Comparison of ENCODE assay signal across 18 mouse cellular contexts in the genomic region with DNA sequence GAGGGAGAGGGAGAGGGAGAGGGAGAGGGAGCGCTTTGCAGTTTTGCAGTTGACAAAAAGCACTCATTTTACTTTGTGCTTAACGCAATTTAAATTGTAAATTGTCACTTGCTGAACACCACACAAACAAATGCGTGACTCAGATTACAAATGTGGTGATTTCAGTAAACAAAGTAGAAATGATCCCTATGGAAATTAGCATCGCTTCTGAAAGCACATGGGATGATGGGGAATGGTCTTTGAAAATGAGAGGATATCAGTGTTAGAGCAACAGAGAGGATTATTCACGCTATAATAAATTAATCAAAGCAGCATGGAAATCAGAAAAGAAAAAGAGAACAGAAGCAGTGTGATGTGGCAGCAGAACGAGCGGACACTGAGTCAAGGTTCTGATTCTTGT.
DNase-seq lines count a peak whose midpoint lies in the region; ATAC-seq lines count a peak whose summit lies in the region.
"Had no signal": no experiment of that assay in that cellular context is flagged by ENCODE, and none has a peak within 500 bp of the region (broad histone marks: within the 10 kb centered on the region; RNA-seq: fewer than 3 reads in every experiment).

No protein-coding gene starts in this region.

- no peaks in the 10 kb centered on the region; the same call in 1 of the 2 replicates for H3K4me1 ChIP-seq in forebrain, embryonic 14.5 days (ENCODE audit: control insufficient read depth, insufficient read depth, low read length)
- H3K4me1 ChIP-seq in forebrain, embryonic 11.5 days (replicated peaks; ENCODE audit: control insufficient read depth, insufficient read depth, low read length), result no peaks in the 10 kb centered on the region
- H3K4me1 ChIP-seq in midbrain, embryonic 14.5 days (ENCODE audit: control insufficient read depth, insufficient read depth, low read length), result no peaks in the 10 kb centered on the region; the same call in 1 of the 2 replicates
- peaks cover 9% of the 10 kb centered on the region; the same call in 1 of the 2 replicates for H3K4me1 ChIP-seq in midbrain, embryonic 10.5 days
- H3K4me1 ChIP-seq in forebrain, embryonic 16.5 days (replicated peaks; ENCODE audit: control insufficient read depth, insufficient read depth, low read length), result peaks cover 4% of the 10 kb centered on the region; the same call in 1 of the 2 replicates
- H3K4me1 ChIP-seq: embryonic facial prominence, embryonic 13.5 days; embryonic facial prominence, embryonic 15.5 days had no signal

- no peak overlapping the region for H3K4me3 ChIP-seq in forebrain, embryonic 14.5 days (ENCODE audit: low read depth, low read length)
- no peak overlapping the region for H3K4me3 ChIP-seq in forebrain, embryonic 11.5 days (ENCODE audit: low read depth, low read length)
- no peak overlapping the region for H3K4me3 ChIP-seq in midbrain, embryonic 14.5 days (replicated peaks; ENCODE audit: low read depth, low read length)
- no peak overlapping the region for H3K4me3 ChIP-seq in midbrain, embryonic 10.5 days
- H3K4me3 ChIP-seq in forebrain, embryonic 16.5 days (replicated peaks; ENCODE audit: low read length), result no peak overlapping the region
- H3K4me3 ChIP-seq: embryonic facial prominence, embryonic 13.5 days; embryonic facial prominence, embryonic 15.5 days; erythroblast, embryonic 14.5 days had no signal

- H3K4me2 ChIP-seq in forebrain, embryonic 14.5 days (ENCODE audit: low read length), result no peak overlapping the region
- no peak overlapping the region for H3K4me2 ChIP-seq in forebrain, embryonic 11.5 days (ENCODE audit: low read depth, low read length, severe bottlenecking)
- no peak overlapping the region for H3K4me2 ChIP-seq in midbrain, embryonic 14.5 days (ENCODE audit: low read length)
- H3K4me2 ChIP-seq in forebrain, embryonic 16.5 days (ENCODE audit: low read length), result 0 out of 2 replicates have a peak overlapping the region, but pooled peaks have one; percentile 1
- H3K4me2 ChIP-seq: embryonic facial prominence, embryonic 13.5 days; embryonic facial prominence, embryonic 15.5 days had no signal

- H3K27me3 ChIP-seq in forebrain, embryonic 14.5 days (replicated peaks; ENCODE audit: control insufficient read depth, insufficient read depth, low read length), result no peaks in the 10 kb centered on the region
- no peaks in the 10 kb centered on the region for H3K27me3 ChIP-seq in forebrain, embryonic 11.5 days (ENCODE audit: control insufficient read depth, insufficient read depth, low read length)
- H3K27me3 ChIP-seq in midbrain, embryonic 14.5 days (ENCODE audit: control insufficient read depth, insufficient read depth, low read length), result no peaks in the 10 kb centered on the region
- H3K27me3 ChIP-seq in midbrain, embryonic 10.5 days (ENCODE audit: low read depth, poor library complexity, severe bottlenecking), result no peaks in the 10 kb centered on the region
- H3K27me3 ChIP-seq in forebrain, embryonic 16.5 days (replicated peaks; ENCODE audit: control insufficient read depth, insufficient read depth, low read length), result peaks cover 5% of the 10 kb centered on the region; the same call in 1 of the 2 replicates
- H3K27me3 ChIP-seq: embryonic facial prominence, embryonic 13.5 days; embryonic facial prominence, embryonic 15.5 days had no signal

- no peaks in the 10 kb centered on the region for H3K9me3 ChIP-seq in forebrain, embryonic 14.5 days (replicated peaks; ENCODE audit: control insufficient read depth, low read length)
- no peaks in the 10 kb centered on the region for H3K9me3 ChIP-seq in forebrain, embryonic 11.5 days (ENCODE audit: control insufficient read depth, low read length)
- H3K9me3 ChIP-seq in midbrain, embryonic 14.5 days (ENCODE audit: control insufficient read depth, low read length), result no peaks in the 10 kb centered on the region
- H3K9me3 ChIP-seq in midbrain, embryonic 10.5 days (replicated peaks), result no peaks in the 10 kb centered on the region
- no peaks in the 10 kb centered on the region for H3K9me3 ChIP-seq in forebrain, embryonic 16.5 days (ENCODE audit: control insufficient read depth, low read length)
- H3K9me3 ChIP-seq: embryonic facial prominence, embryonic 13.5 days; embryonic facial prominence, embryonic 15.5 days had no signal

- H3K9ac ChIP-seq in forebrain, embryonic 14.5 days (ENCODE audit: low read length), result no peak overlapping the region
- H3K9ac ChIP-seq in forebrain, embryonic 11.5 days (ENCODE audit: low read length), result no peak overlapping the region
- no peak overlapping the region for H3K9ac ChIP-seq in midbrain, embryonic 14.5 days (replicated peaks; ENCODE audit: low read length)
- no peak overlapping the region for H3K9ac ChIP-seq in forebrain, embryonic 16.5 days (replicated peaks; ENCODE audit: low read depth, low read length)
- H3K9ac ChIP-seq: embryonic facial prominence, embryonic 13.5 days; embryonic facial prominence, embryonic 15.5 days had no signal

- DNase-seq in forebrain, embryonic 14.5 days (ENCODE audit: low spot score), result peak; percentile 49
- DNase-seq in forebrain, embryonic 11.5 days (ENCODE audit: low spot score), result no peak
- peak; percentile 13 for DNase-seq in midbrain, embryonic 14.5 days
- no peak for DNase-seq in midbrain, embryonic 10.5 days (ENCODE audit: low spot score)
- no peak for DNase-seq in embryo, embryonic 9.5 days (ENCODE audit: extremely low spot score)
- no peak for DNase-seq in heart, adult 8-10 months (ENCODE audit: low spot score)
- DNase-seq: adrenal gland, adult 2 months; adrenal gland, postnatal 10 days; adrenal gland, postnatal 25 days; cerebellum, adult 11-12 months; cerebellum, adult 2 months; cerebellum, adult 9-10 months; cerebellum, postnatal 10 days; cerebellum, postnatal 25 days had no signal

- no peak overlapping the region for H3K27ac ChIP-seq in forebrain, embryonic 14.5 days (ENCODE audit: low read depth, low read length)
- H3K27ac ChIP-seq in forebrain, embryonic 11.5 days (ENCODE audit: low read depth, low read length), result no peak overlapping the region
- H3K27ac ChIP-seq in midbrain, embryonic 14.5 days (replicated peaks; ENCODE audit: low read depth, low read length), result no peak overlapping the region
- no peak overlapping the region for H3K27ac ChIP-seq in midbrain, embryonic 10.5 days (replicated peaks)
- no peak overlapping the region for H3K27ac ChIP-seq in forebrain, embryonic 16.5 days (ENCODE audit: low read length)
- H3K27ac ChIP-seq: embryonic facial prominence, embryonic 13.5 days; embryonic facial prominence, embryonic 15.5 days had no signal

- H3K36me3 ChIP-seq in forebrain, embryonic 14.5 days (ENCODE audit: control insufficient read depth, insufficient read depth, low read length), result no peaks in the 10 kb centered on the region
- H3K36me3 ChIP-seq in forebrain, embryonic 11.5 days (ENCODE audit: control insufficient read depth, insufficient read depth, low read length), result no peaks in the 10 kb centered on the region
- H3K36me3 ChIP-seq in midbrain, embryonic 14.5 days (ENCODE audit: control insufficient read depth, insufficient read depth, low read length), result no peaks in the 10 kb centered on the region
- no peaks in the 10 kb centered on the region for H3K36me3 ChIP-seq in midbrain, embryonic 10.5 days
- no peaks in the 10 kb centered on the region for H3K36me3 ChIP-seq in forebrain, embryonic 16.5 days (ENCODE audit: control insufficient read depth, insufficient read depth)
- H3K36me3 ChIP-seq: embryonic facial prominence, embryonic 13.5 days; embryonic facial prominence, embryonic 15.5 days had no signal

- WGBS in forebrain, embryonic 14.5 days, result 42% methylated on average over 7 of the region's 7 CpGs
- 69% methylated on average over 7 of the region's 7 CpGs for WGBS in forebrain, embryonic 11.5 days
- 42% methylated on average over 7 of the region's 7 CpGs for WGBS in midbrain, embryonic 14.5 days
- 84% methylated on average over 7 of the region's 7 CpGs for WGBS in midbrain, embryonic 10.5 days
- 31% methylated on average over 7 of the region's 7 CpGs for WGBS in forebrain, embryonic 16.5 days

- ATAC-seq in forebrain, embryonic 14.5 days, result peak; percentile 29; the same call in 1 of the 2 replicates
- ATAC-seq in forebrain, embryonic 11.5 days (replicated peaks; ENCODE audit: low FRiP score), result no peak
- ATAC-seq in midbrain, embryonic 14.5 days (ENCODE audit: low FRiP score, low TSS enrichment), result no peak
- peak; percentile 64 for ATAC-seq in forebrain, embryonic 16.5 days

Comparison
In these comparisons a context has a peak if more than half of its experiments do, and no peak if none do; other contexts are left out.
1. ATAC-seq: peak in forebrain, embryonic 14.5 days (single experiment) and forebrain, embryonic 16.5 days (single experiment); none in forebrain, embryonic 11.5 days (single experiment) and midbrain, embryonic 14.5 days (single experiment).
2. DNase-seq: peak in forebrain, embryonic 14.5 days (single experiment) and midbrain, embryonic 14.5 days (single experiment); none in forebrain, embryonic 11.5 days (single experiment), midbrain, embryonic 10.5 days (single experiment), embryo, embryonic 9.5 days (single experiment) and heart, adult 8-10 months (single experiment).